Mouse (Mus musculus): Measurements from ENCODE around the gene Lrp10. TPM values are rescaled to one million over a fixed set of nuclear protein-coding genes. Genes with fewer than 3 reads are reported as not detected.

Gene Lrp10
- polyA plus RNA-seq, 1 experiment from 2014 or later = 41.0 TPM

- Histone ChIP-seq H3K4me1 (ENCODE audit: control insufficient read depth, insufficient read depth, low read length) (peaks cover 24% of the 10 kb centered on the region), H3K9ac (ENCODE audit: low read depth, low read length) (no peak overlapping the region), H3K9me3 (ENCODE audit: control insufficient read depth, low read length) (no peaks in the 10 kb centered on the region), H3K36me3 (ENCODE audit: control insufficient read depth, insufficient read depth, low read length) (peaks cover 18% of the 10 kb centered on the region), H3K27me3 (replicated peaks; ENCODE audit: control insufficient read depth, insufficient read depth, low read length) (no peaks in the 10 kb centered on the region), H3K4me2 (ENCODE audit: low read depth, low read length) (no peak overlapping the region), H3K4me3 (ENCODE audit: low read depth, low read length) (no peak overlapping the region), H3K27ac (replicated peaks; ENCODE audit: low read depth, low read length) (no peak overlapping the region)
- ATAC-seq (ENCODE audit: low read depth) (no peak), DNase-seq (ENCODE audit: low spot score) (no peak)
- 91% methylated on average over 1 of the region's 1 CpGs for WGBS
Measured at GRCm38 (mm10) chr14:54425540-54425939, 38.4 kb upstream of the Lrp10 start.

DNA sequence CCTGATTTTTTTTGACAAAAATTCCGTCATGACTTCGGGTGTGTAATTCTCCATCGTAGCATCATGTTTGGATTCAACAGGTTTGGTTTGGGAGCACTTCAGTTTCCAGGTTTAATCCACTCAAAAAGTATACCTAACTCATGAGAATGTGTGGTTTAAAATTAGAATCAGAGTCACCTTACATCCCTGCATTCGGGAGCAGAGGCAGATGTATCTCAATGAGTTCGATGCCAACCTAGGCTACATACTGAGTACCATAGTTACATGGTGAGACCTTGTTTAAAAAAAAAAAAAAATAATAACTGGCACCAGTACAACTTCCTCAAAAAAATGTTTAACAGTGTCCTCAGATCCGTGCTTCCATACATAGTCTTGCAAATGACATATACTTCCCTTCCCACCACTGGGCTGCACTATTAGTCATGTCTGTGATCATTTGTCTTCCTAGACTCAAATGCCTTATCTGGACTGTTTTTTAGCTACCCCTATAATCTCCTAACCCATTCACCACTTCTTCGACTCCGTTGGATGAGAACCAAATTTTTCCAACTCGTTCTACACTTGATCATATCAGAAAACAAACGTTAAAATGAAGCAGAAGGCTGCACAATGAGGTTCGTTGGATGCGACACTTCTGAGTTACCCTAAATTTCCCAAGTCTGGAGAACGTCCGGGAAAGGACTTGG, 37.8 kb upstream of the Lrp10 start:
- H3K9me3 ChIP-seq (ENCODE audit: control insufficient read depth, low read length) = no peaks in the 10 kb centered on the region
- H3K36me3 ChIP-seq (ENCODE audit: control insufficient read depth, insufficient read depth, low read length) = peaks cover 18% of the 10 kb centered on the region
- H3K27me3 ChIP-seq (replicated peaks; ENCODE audit: control insufficient read depth, insufficient read depth, low read length) = no peaks in the 10 kb centered on the region
- ATAC-seq (ENCODE audit: low read depth) (no peak), DNase-seq (ENCODE audit: low spot score) (no peak)
- peaks cover 26% of the 10 kb centered on the region for H3K4me1 ChIP-seq (ENCODE audit: control insufficient read depth, insufficient read depth, low read length)
- 32% methylated on average over 14 of the region's 14 CpGs for WGBS
- peak overlapping the region; percentile 79 for H3K4me2 ChIP-seq (ENCODE audit: low read depth, low read length)
- H3K27ac ChIP-seq (replicated peaks; ENCODE audit: low read depth, low read length) = peak overlapping the region; percentile 92
- peak overlapping the region; percentile 91 for H3K9ac ChIP-seq (ENCODE audit: low read depth, low read length)
- H3K4me3 ChIP-seq (ENCODE audit: low read depth, low read length) = peak overlapping the region; percentile 92

- Histone ChIP-seq H3K4me2 (ENCODE audit: low read depth, low read length) (peak within 1 kb of the TSS; percentile 79), H3K36me3 (ENCODE audit: control insufficient read depth, insufficient read depth, low read length) (peaks cover 18% of the 10 kb centered on the region), H3K4me3 (ENCODE audit: low read depth, low read length) (peak within 1 kb of the TSS; percentile 92), H3K9me3 (ENCODE audit: control insufficient read depth, low read length) (no peaks in the 10 kb centered on the region), H3K4me1 (ENCODE audit: control insufficient read depth, insufficient read depth, low read length) (peaks cover 26% of the 10 kb centered on the region), H3K9ac (ENCODE audit: low read depth, low read length) (peak within 1 kb of the TSS; percentile 91), H3K27me3 (replicated peaks; ENCODE audit: control insufficient read depth, insufficient read depth, low read length) (no peaks in the 10 kb centered on the region), H3K27ac (replicated peaks; ENCODE audit: low read depth, low read length) (peak within 1 kb of the TSS; percentile 92)
- peak; percentile 96 for DNase-seq (ENCODE audit: low spot score)
- under 1% methylated on average over 30 of the region's 48 CpGs for WGBS
- ATAC-seq (ENCODE audit: low read depth) = peak; percentile 73
Measured at GRCm38 (mm10) chr14:54426689-54427398, 37.1 kb upstream of the Lrp10 start, which contains the start of gene Mrpl52. Gene Mrpl52, plus strand, starts transcription at chr14:54426909.

GRCm38 (mm10) chr14:54427696-54428095, 36.2 kb upstream of the Lrp10 start:
- 88% methylated on average over 7 of the region's 7 CpGs for WGBS
- peak overlapping the region; percentile 91 for H3K9ac ChIP-seq (ENCODE audit: low read depth, low read length)
- peak overlapping the region; percentile 92 for H3K4me3 ChIP-seq (ENCODE audit: low read depth, low read length)

GRCm38 (mm10) chr14:54428421-54428820, 35.5 kb upstream of the Lrp10 start:
- DNase-seq (ENCODE audit: low spot score) (no peak), ATAC-seq (ENCODE audit: low read depth) (no peak)
- no peak overlapping the region for H3K27ac ChIP-seq (replicated peaks; ENCODE audit: low read depth, low read length)
- H3K4me3 ChIP-seq (ENCODE audit: low read depth, low read length) = no peak overlapping the region
- H3K4me1 ChIP-seq (ENCODE audit: control insufficient read depth, insufficient read depth, low read length) = peaks cover 26% of the 10 kb centered on the region
- peaks cover 18% of the 10 kb centered on the region for H3K36me3 ChIP-seq (ENCODE audit: control insufficient read depth, insufficient read depth, low read length)
- no peak overlapping the region for H3K4me2 ChIP-seq (ENCODE audit: low read depth, low read length)
- no peaks in the 10 kb centered on the region for H3K9me3 ChIP-seq (ENCODE audit: control insufficient read depth, low read length)
- H3K27me3 ChIP-seq (replicated peaks; ENCODE audit: control insufficient read depth, insufficient read depth, low read length) = no peaks in the 10 kb centered on the region
- H3K9ac ChIP-seq (ENCODE audit: low read depth, low read length) = no peak overlapping the region
- 92% methylated on average over 5 of the region's 5 CpGs for WGBS

More at GRCm38 (mm10) chr14:54427696-54428095, 36.2 kb upstream of the Lrp10 start:
- Histone ChIP-seq H3K4me1 (ENCODE audit: control insufficient read depth, insufficient read depth, low read length) (peaks cover 26% of the 10 kb centered on the region), H3K27me3 (replicated peaks; ENCODE audit: control insufficient read depth, insufficient read depth, low read length) (no peaks in the 10 kb centered on the region), H3K9me3 (ENCODE audit: control insufficient read depth, low read length) (no peaks in the 10 kb centered on the region), H3K4me2 (ENCODE audit: low read depth, low read length) (peak overlapping the region; percentile 79), H3K36me3 (ENCODE audit: control insufficient read depth, insufficient read depth, low read length) (peaks cover 18% of the 10 kb centered on the region), H3K27ac (replicated peaks; ENCODE audit: low read depth, low read length) (no peak overlapping the region)
- DNase-seq (ENCODE audit: low spot score) = no peak
- no peak for ATAC-seq (ENCODE audit: low read depth)

- Histone ChIP-seq H3K9me3 (ENCODE audit: control insufficient read depth, low read length) (no peaks in the 10 kb centered on the region), H3K9ac (ENCODE audit: low read depth, low read length) (0 out of 2 replicates have a peak overlapping the region, but pooled peaks have one; percentile 95), H3K27me3 (replicated peaks; ENCODE audit: control insufficient read depth, insufficient read depth, low read length) (no peaks in the 10 kb centered on the region), H3K4me1 (ENCODE audit: control insufficient read depth, insufficient read depth, low read length) (peaks cover 33% of the 10 kb centered on the region), H3K4me3 (ENCODE audit: low read depth, low read length) (no peak overlapping the region), H3K27ac (replicated peaks; ENCODE audit: low read depth, low read length) (peak overlapping the region; percentile 99), H3K4me2 (ENCODE audit: low read depth, low read length) (peak overlapping the region; percentile 79), H3K36me3 (ENCODE audit: control insufficient read depth, insufficient read depth, low read length) (peaks cover 18% of the 10 kb centered on the region)
- peak; percentile 67 for DNase-seq (ENCODE audit: low spot score)
- WGBS = 46% methylated on average over 7 of the region's 7 CpGs
- ATAC-seq (ENCODE audit: low read depth) = no peak
Measured at GRCm38 (mm10) chr14:54429332-54430093, 34.4 kb upstream of the Lrp10 start.

DNA sequence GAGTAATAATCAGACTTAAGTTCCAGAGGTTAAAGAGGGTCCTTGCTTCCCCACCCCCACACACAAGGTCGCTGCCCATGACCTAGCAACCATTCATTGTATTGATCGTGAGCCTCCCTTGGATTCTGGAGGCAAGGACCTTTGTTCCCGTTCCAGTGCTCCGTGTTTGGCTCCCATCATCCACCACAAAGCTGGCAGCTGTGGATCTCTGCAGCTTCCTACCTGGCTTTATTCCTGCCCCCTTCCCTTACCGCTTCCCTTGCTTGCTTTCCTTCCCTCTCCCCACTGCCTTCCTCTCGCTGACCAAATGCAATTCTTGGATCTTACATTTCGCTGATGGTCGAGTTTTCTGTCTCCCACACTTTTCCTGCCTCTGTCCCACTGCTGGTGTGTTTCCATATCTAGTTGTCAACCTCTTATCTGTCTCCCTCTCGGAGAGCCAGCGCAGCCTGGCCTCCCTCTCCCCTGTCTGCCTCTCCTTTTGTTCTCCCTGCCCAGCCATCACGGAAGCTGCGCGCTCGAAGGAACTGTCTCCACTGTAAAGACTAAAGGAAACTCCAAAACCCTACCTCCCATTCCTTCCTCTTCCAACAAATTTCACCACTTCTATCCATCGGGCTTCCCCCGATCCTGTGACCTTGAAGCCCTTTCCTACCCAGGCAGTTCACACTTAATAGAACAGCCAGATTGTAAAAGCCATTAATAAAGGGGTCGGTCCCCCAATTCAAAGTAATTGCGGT, 33.4 kb upstream of the Lrp10 start:
- Histone ChIP-seq H3K27ac (replicated peaks; ENCODE audit: low read depth, low read length) (peak overlapping the region; percentile 99), H3K27me3 (replicated peaks; ENCODE audit: control insufficient read depth, insufficient read depth, low read length) (no peaks in the 10 kb centered on the region), H3K4me3 (ENCODE audit: low read depth, low read length) (peak overlapping the region; percentile 83), H3K36me3 (ENCODE audit: control insufficient read depth, insufficient read depth, low read length) (peaks cover 24% of the 10 kb centered on the region), H3K9me3 (ENCODE audit: control insufficient read depth, low read length) (no peaks in the 10 kb centered on the region), H3K4me1 (ENCODE audit: control insufficient read depth, insufficient read depth, low read length) (peaks cover 36% of the 10 kb centered on the region), H3K4me2 (ENCODE audit: low read depth, low read length) (peak overlapping the region; percentile 79), H3K9ac (ENCODE audit: low read depth, low read length) (peak overlapping the region; percentile 95)
- WGBS = 9% methylated on average over 18 of the region's 18 CpGs
- no peak for ATAC-seq (ENCODE audit: low read depth)
- no peak for DNase-seq (ENCODE audit: low spot score)

Measured in embryonic facial prominence, embryonic 14.5 days (tissue).